Mouse (Mus musculus): ENCODE results near the gene Fgfr4.

Gene Fgfr4

GRCm38 (mm10) chr13:55152621-55153415 lies at the start of gene Fgfr4:
Gene Fgfr4, plus strand, starts transcription at chr13:55152640.
- DNase-seq (ENCODE audit: low spot score in 2 of 2): no peak

GRCm38 (mm10) chr13:55103351-55103750 lies 49.1 kb upstream of the Fgfr4 start:
- DNase-seq (ENCODE audit: low spot score in 2 of 2): no peak

- peak; percentile 91 to 96 for DNase-seq (ENCODE audit: low spot score in 2 of 2)
Measured at GRCm38 (mm10) chr13:55105045-55105952, 47.1 kb upstream of the Fgfr4 start, which contains the start of gene Zfp346. Gene Zfp346, plus strand, starts transcription at chr13:55105311.

GRCm38 (mm10) chr13:55105953-55106691 lies 46.3 kb upstream of the Fgfr4 start:
- DNase-seq (ENCODE audit: low spot score in 2 of 2): no peak

- no peak for DNase-seq (ENCODE audit: low spot score in 2 of 2)
Measured at GRCm38 (mm10) chr13:55107116-55107515, 45.3 kb upstream of the Fgfr4 start.

- peak in 1 of 2 experiments; percentile 45 for DNase-seq (ENCODE audit: low spot score in 2 of 2)
Measured at GRCm38 (mm10) chr13:55107694-55108093, 44.7 kb upstream of the Fgfr4 start.

- DNase-seq (ENCODE audit: low spot score in 2 of 2): no peak
Measured at GRCm38 (mm10) chr13:55114375-55114774, 38.1 kb upstream of the Fgfr4 start.

- no peak for DNase-seq (ENCODE audit: low spot score in 2 of 2)
Measured at GRCm38 (mm10) chr13:55124903-55125302, 27.5 kb upstream of the Fgfr4 start.

- no peak for DNase-seq (ENCODE audit: low spot score in 2 of 2)
Measured at GRCm38 (mm10) chr13:55133448-55133847, 19.0 kb upstream of the Fgfr4 start, which contains the start of gene Gm17617. Gene Gm17617, minus strand, starts transcription at chr13:55133548.

- DNase-seq (ENCODE audit: low spot score in 2 of 2): no peak
Measured at GRCm38 (mm10) chr13:55135382-55135781, 17.1 kb upstream of the Fgfr4 start.

GRCm38 (mm10) chr13:55140271-55140670 lies 12.2 kb upstream of the Fgfr4 start:
- no peak for DNase-seq (ENCODE audit: low spot score in 2 of 2)

- DNase-seq (ENCODE audit: low spot score in 2 of 2): no peak
Measured at GRCm38 (mm10) chr13:55153951-55154350, 1.5 kb downstream of the Fgfr4 start.

- no peak for DNase-seq (ENCODE audit: low spot score in 2 of 2)
Measured at GRCm38 (mm10) chr13:55162365-55162764, 9.9 kb downstream of the Fgfr4 start.

- no peak for DNase-seq (ENCODE audit: low spot score in 2 of 2)
Measured at GRCm38 (mm10) chr13:55163553-55163952, 11.1 kb downstream of the Fgfr4 start.

GRCm38 (mm10) chr13:55165831-55166339 lies 13.4 kb downstream of the Fgfr4 start:
- no peak for DNase-seq (ENCODE audit: low spot score in 2 of 2)

GRCm38 (mm10) chr13:55166806-55167725 lies 14.6 kb downstream of the Fgfr4 start:
- DNase-seq (ENCODE audit: low spot score in 2 of 2): no peak

- DNase-seq (ENCODE audit: low spot score in 2 of 2): no peak
Measured at GRCm38 (mm10) chr13:55167798-55168197, 15.4 kb downstream of the Fgfr4 start.

GRCm38 (mm10) chr13:55168255-55168654 lies 15.8 kb downstream of the Fgfr4 start:
- no peak for DNase-seq (ENCODE audit: low spot score in 2 of 2)

- no peak for DNase-seq (ENCODE audit: low spot score in 2 of 2)
Measured at GRCm38 (mm10) chr13:55168958-55169369, 16.5 kb downstream of the Fgfr4 start.
